Mouse (Mus musculus): ENCODE measurements at regions not wholly inside any gene's neighbourhood (a gene's known extent, or its start where the extent isn't known, plus 50 kb on each side); places are given as distances from the start of the nearest gene placed in this dataset.

- TF ChIP-seq CTCF (conservative IDR thresholded peaks at IDR 0.05; ENCODE audit: insufficient read depth, insufficient read length, low read depth, low read length) (no peak), POLR2A (IDR thresholded peaks at IDR 0.05; ENCODE audit: low read depth, low read length) (no peak)
Measured at GRCm38 (mm10) chr14:54136538-54136937, 117.4 kb downstream of the Dad1 start.

All from kidney, adult 2 months (tissue).